Mouse (Mus musculus) 416B (cell line): ENCODE measurements around the gene Frmd8.

Source experiments
- DNase-seq: peaks from one replicate; pipeline ENCODE4 v3.0.0; 2011; ENCODE audit warnings: low read depth

The Frmd8 gene

GRCm38 (mm10) chr19:5874969-5875480, at the start of gene Frmd8:
Gene Frmd8, minus strand, starts transcription at chr19:5875274.
- peak; percentile 96 for DNase-seq

DNA sequence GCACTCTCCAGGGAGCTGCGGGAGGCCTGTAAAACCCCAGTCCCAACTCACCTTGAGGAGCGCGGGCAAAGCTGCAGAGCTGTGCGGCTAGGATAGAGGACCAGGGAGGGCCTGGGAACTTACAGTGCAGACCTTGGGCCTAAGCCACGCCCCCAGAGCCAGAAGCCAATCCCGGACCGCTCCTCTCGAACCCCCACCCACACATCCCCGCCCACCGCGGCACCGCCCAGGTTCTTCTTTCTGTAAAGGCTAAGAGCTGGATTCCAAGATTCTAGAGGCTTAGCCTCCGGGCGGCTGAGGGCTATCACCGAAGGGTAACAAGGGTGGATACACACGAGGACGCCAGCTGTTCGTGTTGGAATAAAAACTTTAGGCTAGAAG, 49.6 kb upstream of the Frmd8 start, which contains the start of gene Cdc42ep2:
Cdc42ep2 (minus strand) TSS at position 104 of the 381 bp plus-strand sequence.
- DNase-seq: peak; percentile 94

- DNase-seq: peak; percentile 87
Measured at GRCm38 (mm10) chr19:5923990-5924712, 49.1 kb upstream of the Frmd8 start.

DNA sequence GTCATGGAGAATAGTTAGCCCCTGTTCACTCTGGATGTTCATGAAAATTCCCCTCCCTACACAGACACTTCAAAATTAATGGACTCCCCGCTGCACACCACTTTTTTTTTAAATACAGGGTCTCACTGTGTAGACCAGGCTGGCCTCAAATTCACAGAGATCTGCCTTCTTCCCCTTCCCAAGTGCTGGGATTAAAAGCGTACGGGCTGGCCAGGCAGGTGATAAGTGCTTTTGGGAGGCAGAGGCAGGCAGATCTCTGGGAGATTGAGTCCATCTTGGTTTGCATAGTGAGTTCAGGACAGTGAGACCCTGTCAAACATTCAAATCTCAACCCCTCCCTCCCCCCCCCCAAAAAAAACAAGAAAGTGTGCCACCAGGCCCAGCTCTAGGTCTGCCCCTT, 47.9 kb upstream of the Frmd8 start:
- DNase-seq: no peak

GRCm38 (mm10) chr19:5922119-5922942, 47.3 kb upstream of the Frmd8 start:
- DNase-seq: peak; percentile 41

DNA sequence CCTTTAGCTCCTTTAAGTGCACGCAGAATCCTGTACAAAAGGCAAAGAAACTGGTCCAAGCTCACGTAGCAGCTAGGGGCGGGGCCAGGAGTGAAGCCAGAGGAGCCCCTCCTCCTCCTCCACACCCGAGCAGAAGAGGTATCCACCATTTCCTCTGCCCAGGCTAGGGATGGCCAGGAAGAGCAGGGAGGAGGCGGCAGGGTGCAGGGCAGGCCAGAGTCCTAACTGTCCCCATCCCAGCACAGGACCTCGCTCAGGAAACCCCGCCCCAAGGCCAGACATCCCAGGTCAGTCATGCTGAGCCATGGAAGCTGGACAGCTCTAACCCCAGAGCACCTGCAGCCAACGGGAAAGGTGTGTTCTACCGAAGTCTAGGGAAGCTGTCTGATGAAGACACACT, 46.6 kb upstream of the Frmd8 start:
- DNase-seq: peak; percentile 48

GRCm38 (mm10) chr19:5913007-5913719, 38.1 kb upstream of the Frmd8 start, which contains the start of gene Dpf2:
Gene Dpf2, minus strand, starts transcription at chr19:5913010.
- DNase-seq: peak; percentile 57

- DNase-seq: peak; percentile 99
Measured at GRCm38 (mm10) chr19:5912103-5913006, 37.3 kb upstream of the Frmd8 start.

DNA sequence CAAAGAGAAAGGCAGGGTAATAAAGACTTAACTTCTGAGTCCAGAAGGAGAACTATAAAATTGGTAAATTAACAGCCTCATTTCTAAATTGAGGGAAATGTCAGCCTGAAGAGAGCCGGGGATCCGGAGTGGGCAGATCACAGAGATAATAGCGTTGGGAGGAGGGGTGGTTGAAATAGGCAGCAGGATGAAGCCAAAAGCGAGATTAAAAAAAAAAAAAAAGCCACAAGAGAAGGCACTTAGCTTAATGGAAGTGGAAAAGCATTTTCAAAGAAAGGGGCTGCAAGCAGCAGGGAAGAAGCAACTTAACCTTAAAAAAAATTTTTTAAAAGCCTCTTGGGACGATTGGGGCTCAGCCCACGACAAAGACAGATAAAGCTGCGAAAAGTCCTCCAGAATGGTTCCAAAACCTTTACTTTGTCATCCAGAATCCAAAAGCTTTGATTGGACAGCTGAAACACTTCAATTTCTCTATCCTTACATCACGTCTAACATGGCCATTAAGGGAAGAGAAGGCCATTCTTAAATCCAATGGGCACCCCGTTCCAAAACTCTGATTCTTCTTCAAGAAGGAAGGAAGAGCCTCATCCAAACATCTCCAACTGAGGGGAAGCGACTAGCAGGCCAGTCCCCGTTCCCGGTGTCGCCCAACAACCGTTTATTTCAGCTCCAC, 36.5 kb upstream of the Frmd8 start:
- DNase-seq: peak; percentile 78

DNA sequence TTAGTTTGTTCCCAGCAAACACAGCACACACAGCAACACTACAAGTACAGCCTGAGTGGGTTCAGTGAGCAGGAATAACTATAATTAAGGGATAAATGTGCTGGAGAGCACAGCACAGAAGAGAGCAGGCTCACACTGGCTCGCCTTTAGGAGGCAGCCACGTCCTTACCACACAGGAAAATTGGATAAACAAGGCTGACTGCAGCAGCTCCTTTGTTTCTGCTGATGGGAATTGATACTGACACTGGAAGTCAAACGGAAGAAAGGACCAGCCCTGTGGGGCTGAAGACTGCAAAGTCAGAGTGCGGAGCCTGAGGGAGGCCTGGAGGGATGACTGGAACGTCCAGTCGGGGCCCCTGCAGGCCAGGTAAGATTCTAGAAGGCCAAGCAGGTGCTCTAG, 35.1 kb upstream of the Frmd8 start:
- DNase-seq: no peak

- peak; percentile 22 for DNase-seq
Measured at GRCm38 (mm10) chr19:5907275-5907674, 32.2 kb upstream of the Frmd8 start.

GRCm38 (mm10) chr19:5894002-5894678, 19.1 kb upstream of the Frmd8 start, which contains the start of gene Tigd3:
Gene Tigd3, minus strand, starts transcription at chr19:5894149.
- peak; percentile 96 for DNase-seq

- no peak for DNase-seq
Measured at GRCm38 (mm10) chr19:5893282-5894001, 18.4 kb upstream of the Frmd8 start.

GRCm38 (mm10) chr19:5892735-5893134, 17.7 kb upstream of the Frmd8 start:
- no peak for DNase-seq

- DNase-seq: no peak
Measured at GRCm38 (mm10) chr19:5892262-5892661, 17.2 kb upstream of the Frmd8 start.

DNA sequence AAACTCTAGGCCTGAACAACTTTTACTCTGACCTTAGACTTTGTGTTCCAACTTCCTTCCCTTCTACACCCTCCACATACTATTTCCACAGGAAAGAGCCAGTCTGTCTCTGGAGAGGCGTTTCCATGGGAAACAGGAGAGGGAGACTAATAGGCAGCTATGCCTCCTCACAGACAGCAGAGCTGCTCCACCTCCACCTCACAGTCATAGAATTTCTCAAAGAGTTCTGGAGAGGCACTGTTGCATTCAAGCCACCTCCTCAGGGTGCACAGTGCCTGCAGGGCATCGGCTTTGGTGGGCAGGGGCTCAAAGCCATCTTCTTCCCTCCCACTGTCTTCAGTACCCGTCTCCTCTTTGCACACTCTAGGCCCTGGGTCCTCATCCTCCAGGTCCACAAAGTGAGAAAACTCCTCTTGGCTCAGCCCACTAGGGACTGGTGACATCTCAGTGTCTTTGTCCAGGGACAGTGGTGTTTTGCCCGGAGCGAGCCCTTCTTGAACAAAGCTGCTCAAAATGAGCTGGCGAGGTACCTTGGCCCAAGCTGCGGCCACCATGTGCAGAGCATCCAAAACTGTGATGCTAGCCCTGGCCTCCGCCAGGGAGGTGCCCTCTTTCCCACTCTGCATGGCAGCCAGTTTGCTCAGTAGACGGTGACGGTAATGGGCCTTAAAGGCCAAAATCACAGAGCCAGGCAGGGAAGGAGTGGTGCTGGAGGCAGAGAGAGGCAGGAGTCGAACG, 16.6 kb upstream of the Frmd8 start:
- no peak for DNase-seq

GRCm38 (mm10) chr19:5889211-5889610, 14.1 kb upstream of the Frmd8 start:
- no peak for DNase-seq

- peak; percentile 62 for DNase-seq
Measured at GRCm38 (mm10) chr19:5887234-5887815, 12.3 kb upstream of the Frmd8 start.
